Mouse (Mus musculus) CH12.LX (cell line): ENCODE measurements around the gene Dlg2. TPM values are rescaled to one million over a fixed set of nuclear protein-coding genes. Genes with fewer than 3 reads are reported as not detected.

ENCODE experiments used
- polyA plus RNA-seq: library from polyadenylated mRNA; unstranded; fragments of >175 nt; gene quantifications from 2 replicates; pipeline ENCODE4 v1.2.1, GENCODE M21; 2012; ENCODE audit warnings: low read depth; ENCODE audit not compliant: insufficient read length
- total RNA-seq, 2 experiments: library from RNA; depleted of rRNA; stranded (reverse); fragments of 300-350 nt in 1 of 2; fragments of >200 nt in 1 of 2; gene quantifications; 2 replicates each; pipeline ENCODE4 v1.2.3; 2012 to 2014

Dlg2 gene
- total and polyA plus RNA-seq, 3 experiments, result 0.36 TPM; not detected in 2

Other genes starting within 250 kb of the Dlg2 start
- gene Ccdc83, start 210.9 kb upstream of the Dlg2 start, total RNA-seq (2012; rRNA removed), result not detected in 2 replicates
- gene Ccdc83, start 210.9 kb upstream of the Dlg2 start, total RNA-seq (2014; rRNA removed), result not detected in 2 replicates
- gene Ccdc83, start 210.9 kb upstream of the Dlg2 start, polyA plus RNA-seq, result not detected in 2 replicates
- 0.29 and 0.85 TPM in 2 replicates for gene Sytl2, start 174.4 kb upstream of the Dlg2 start, total RNA-seq (2012; rRNA removed)
- not detected in 2 replicates for gene Sytl2, start 174.4 kb upstream of the Dlg2 start, total RNA-seq (2014; rRNA removed)
- gene Sytl2, start 174.4 kb upstream of the Dlg2 start, polyA plus RNA-seq, result not detected in 2 replicates
- not detected in 2 replicates for gene Ccdc89, start 50.1 kb upstream of the Dlg2 start, total RNA-seq (2012; rRNA removed)
- not detected in 2 replicates for gene Ccdc89, start 50.1 kb upstream of the Dlg2 start, total RNA-seq (2014; rRNA removed)
- gene Ccdc89, start 50.1 kb upstream of the Dlg2 start, polyA plus RNA-seq, result not detected in 2 replicates
- gene Crebzf, start 33.9 kb upstream of the Dlg2 start, total RNA-seq (2012; rRNA removed), result 63.2 and 74.0 TPM in 2 replicates
- 102 and 115 TPM in 2 replicates for gene Crebzf, start 33.9 kb upstream of the Dlg2 start, total RNA-seq (2014; rRNA removed)
- 51.8 and 61.5 TPM in 2 replicates for gene Crebzf, start 33.9 kb upstream of the Dlg2 start, polyA plus RNA-seq
- 65.3 and 78.0 TPM in 2 replicates for gene Tmem126a, start 19.4 kb upstream of the Dlg2 start, total RNA-seq (2012; rRNA removed)
- gene Tmem126a, start 19.4 kb upstream of the Dlg2 start, total RNA-seq (2014; rRNA removed), result 121 and 133 TPM in 2 replicates
- gene Tmem126a, start 19.4 kb upstream of the Dlg2 start, polyA plus RNA-seq, result 62.3 and 70.9 TPM in 2 replicates
- gene Tmem126b, start 671 bp upstream of the Dlg2 start, total RNA-seq (2012; rRNA removed), result 10.8 and 10.9 TPM in 2 replicates
- gene Tmem126b, start 671 bp upstream of the Dlg2 start, total RNA-seq (2014; rRNA removed), result 15.7 and 16.7 TPM in 2 replicates
- 9.1 and 11.8 TPM in 2 replicates for gene Tmem126b, start 671 bp upstream of the Dlg2 start, polyA plus RNA-seq